Mouse (Mus musculus): Measurements from ENCODE around the gene Gm20696. TPM values are rescaled to one million over a fixed set of nuclear protein-coding genes. Genes with fewer than 3 reads are reported as not detected.

Gene Gm20696
- total RNA-seq, 2 experiments from 2014 or later: 1.4 to 1.6 TPM

GRCm38 (mm10) chr6:99344357-99344756 lies 322.2 kb downstream of the Gm20696 start:
- DNase-seq: no peak

GRCm38 (mm10) chr6:99343815-99344214 lies 322.8 kb downstream of the Gm20696 start:
- intact Hi-C loops (cut with DNase I): no loop called here
- DNase-seq: no peak

More at GRCm38 (mm10) chr6:99344357-99344756, 322.2 kb downstream of the Gm20696 start:
- intact Hi-C loops (cut with DNase I): no loop called here

- intact Hi-C loops (cut with DNase I): no loop called here
- no peak for DNase-seq
Measured at GRCm38 (mm10) chr6:99342416-99342815, 324.2 kb downstream of the Gm20696 start.

GRCm38 (mm10) chr6:99340902-99341301 lies 325.7 kb downstream of the Gm20696 start:
- DNase-seq: no peak
- intact Hi-C loops (cut with DNase I): no loop called here

GRCm38 (mm10) chr6:99339986-99340721 lies 326.4 kb downstream of the Gm20696 start:
- intact Hi-C loops (cut with DNase I): no loop called here
- no peak for DNase-seq

GRCm38 (mm10) chr6:99339343-99339620 lies 327.3 kb downstream of the Gm20696 start:
- intact Hi-C loops (cut with DNase I): no loop called here
- no peak for DNase-seq

GRCm38 (mm10) chr6:99338593-99339342 lies 327.8 kb downstream of the Gm20696 start:
- intact Hi-C loops (cut with DNase I): no loop called here
- no peak for DNase-seq

GRCm38 (mm10) chr6:99338174-99338573 lies 328.4 kb downstream of the Gm20696 start:
- no peak for DNase-seq
- intact Hi-C loops (cut with DNase I): no loop called here

GRCm38 (mm10) chr6:99337575-99337974 lies 329.0 kb downstream of the Gm20696 start:
- no peak for DNase-seq
- intact Hi-C loops (cut with DNase I): no loop called here

- intact Hi-C loops (cut with DNase I): no loop called here
- DNase-seq: no peak
Measured at GRCm38 (mm10) chr6:99336191-99336590, 330.4 kb downstream of the Gm20696 start.

GRCm38 (mm10) chr6:99335174-99335830 lies 331.3 kb downstream of the Gm20696 start:
- intact Hi-C loops (cut with DNase I): no loop called here
- DNase-seq: no peak

- DNase-seq: no peak
- intact Hi-C loops (cut with DNase I): no loop called here
Measured at GRCm38 (mm10) chr6:99334255-99334654, 332.3 kb downstream of the Gm20696 start.

GRCm38 (mm10) chr6:99333127-99333526 lies 333.5 kb downstream of the Gm20696 start:
- intact Hi-C loops (cut with DNase I): no loop called here
- DNase-seq: no peak

- intact Hi-C loops (cut with DNase I): no loop called here
- no peak for DNase-seq
Measured at GRCm38 (mm10) chr6:99330169-99330568, 336.4 kb downstream of the Gm20696 start.

- DNase-seq: no peak
- intact Hi-C loops (cut with DNase I): no loop called here
Measured at GRCm38 (mm10) chr6:99328634-99329033, 338.0 kb downstream of the Gm20696 start.

GRCm38 (mm10) chr6:99328146-99328545 lies 338.5 kb downstream of the Gm20696 start:
- no peak for DNase-seq
- intact Hi-C loops (cut with DNase I): no loop called here

GRCm38 (mm10) chr6:99327721-99328120 lies 338.9 kb downstream of the Gm20696 start:
- intact Hi-C loops (cut with DNase I): no loop called here

GRCm38 (mm10) chr6:99325881-99326280 lies 340.7 kb downstream of the Gm20696 start:
- intact Hi-C loops (cut with DNase I): no loop called here

More at GRCm38 (mm10) chr6:99327721-99328120, 338.9 kb downstream of the Gm20696 start:
- peak; percentile 38 to 71 for DNase-seq

GRCm38 (mm10) chr6:99325461-99325860 lies 341.1 kb downstream of the Gm20696 start:
- DNase-seq: no peak
- intact Hi-C loops (cut with DNase I): no loop called here

More at GRCm38 (mm10) chr6:99325881-99326280, 340.7 kb downstream of the Gm20696 start:
- DNase-seq: no peak

- intact Hi-C loops (cut with DNase I): no loop called here
Measured at GRCm38 (mm10) chr6:99322132-99322904, 344.3 kb downstream of the Gm20696 start.

GRCm38 (mm10) chr6:99320444-99320843 lies 346.2 kb downstream of the Gm20696 start:
- intact Hi-C loops (cut with DNase I): no loop called here
- no peak for DNase-seq

More at GRCm38 (mm10) chr6:99322132-99322904, 344.3 kb downstream of the Gm20696 start:
- DNase-seq: no peak

Data from gastrocnemius, postnatal 36 days (tissue).